Mouse (Mus musculus): ENCODE measurements at regions not wholly inside any gene's neighbourhood (a gene's known extent, or its start where the extent isn't known, plus 50 kb on each side); places are given as distances from the start of the nearest gene placed in this dataset.
"Not testable (repeated sequence)": the region's sequence is repeated elsewhere in the genome, so short reads cannot be mapped to it uniquely, and the experiment has no call there.

DNA sequence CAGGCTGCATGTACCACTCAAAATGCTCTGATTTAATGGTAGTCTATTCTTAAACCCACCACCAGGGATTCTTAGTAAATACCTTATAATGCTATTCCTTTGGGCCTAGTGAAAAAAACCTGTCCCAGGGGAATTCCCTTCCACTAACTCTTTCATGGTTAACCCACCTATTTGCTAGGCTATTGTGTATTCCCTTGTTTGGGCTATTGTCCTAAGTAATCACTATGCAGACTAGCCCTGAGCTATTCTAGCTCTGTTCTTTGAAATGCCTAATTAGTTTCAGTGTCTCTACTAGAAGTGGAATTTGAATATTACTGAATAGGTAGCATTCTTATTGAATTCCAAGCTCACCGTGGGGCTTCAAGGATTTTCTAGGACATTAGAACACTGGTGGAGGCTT, 620.6 kb upstream of the Pom121l12 start:
- Histone ChIP-seq H3K4me3 (ENCODE audit: low read depth, low read length) (no peak overlapping the region), H3K9ac (ENCODE audit: low read length) (no peak overlapping the region), H3K4me1 (replicated peaks; ENCODE audit: control insufficient read depth, insufficient read depth, low read length) (no peaks in the 10 kb centered on the region), H3K4me2 (ENCODE audit: low read depth, low read length, severe bottlenecking) (no peak overlapping the region), H3K9me3 (ENCODE audit: control insufficient read depth, low read length) (no peaks in the 10 kb centered on the region), H3K36me3 (ENCODE audit: control insufficient read depth, insufficient read depth, low read length) (no peaks in the 10 kb centered on the region), H3K27me3 (ENCODE audit: control insufficient read depth, insufficient read depth, low read length) (no peaks in the 10 kb centered on the region), H3K27ac (ENCODE audit: low read depth, low read length) (no peak overlapping the region)
- WGBS, result 44% methylated on average over 1 of the region's 1 CpGs
- DNase-seq (ENCODE audit: low spot score) (no peak), ATAC-seq (replicated peaks; ENCODE audit: low FRiP score) (no peak)

- no peak for ATAC-seq (replicated peaks; ENCODE audit: low FRiP score)
- 79% methylated on average over 3 of the region's 3 CpGs for WGBS
Observed at GRCm38 (mm10) chr11:14016637-14017036, 582.4 kb upstream of the Pom121l12 start.

GRCm38 (mm10) chr11:14031412-14032122, 567.5 kb upstream of the Pom121l12 start:
- Histone ChIP-seq H3K9me3 (ENCODE audit: control insufficient read depth, low read length) (no peaks in the 10 kb centered on the region), H3K4me1 (replicated peaks; ENCODE audit: control insufficient read depth, insufficient read depth, low read length) (no peaks in the 10 kb centered on the region), H3K4me2 (ENCODE audit: low read depth, low read length, severe bottlenecking) (no peak overlapping the region), H3K4me3 (ENCODE audit: low read depth, low read length) (no peak overlapping the region), H3K27ac (ENCODE audit: low read depth, low read length) (no peak overlapping the region), H3K9ac (ENCODE audit: low read length) (no peak overlapping the region), H3K36me3 (ENCODE audit: control insufficient read depth, insufficient read depth, low read length) (no peaks in the 10 kb centered on the region), H3K27me3 (ENCODE audit: control insufficient read depth, insufficient read depth, low read length) (no peaks in the 10 kb centered on the region)
- ATAC-seq (replicated peaks; ENCODE audit: low FRiP score), result no peak
- DNase-seq (ENCODE audit: low spot score), result no peak

More at GRCm38 (mm10) chr11:14016637-14017036, 582.4 kb upstream of the Pom121l12 start:
- Histone ChIP-seq H3K9ac (ENCODE audit: low read length) (no peak overlapping the region), H3K4me3 (ENCODE audit: low read depth, low read length) (no peak overlapping the region), H3K4me2 (ENCODE audit: low read depth, low read length, severe bottlenecking) (no peak overlapping the region), H3K4me1 (replicated peaks; ENCODE audit: control insufficient read depth, insufficient read depth, low read length) (no peaks in the 10 kb centered on the region), H3K9me3 (ENCODE audit: control insufficient read depth, low read length) (no peaks in the 10 kb centered on the region), H3K36me3 (ENCODE audit: control insufficient read depth, insufficient read depth, low read length) (no peaks in the 10 kb centered on the region), H3K27ac (ENCODE audit: low read depth, low read length) (no peak overlapping the region), H3K27me3 (ENCODE audit: control insufficient read depth, insufficient read depth, low read length) (no peaks in the 10 kb centered on the region)
- DNase-seq (ENCODE audit: low spot score), result no peak

- not testable (repeated sequence) for H3K4me2 ChIP-seq (ENCODE audit: low read depth, low read length, severe bottlenecking); H3K9me3 ChIP-seq (ENCODE audit: control insufficient read depth, low read length); ATAC-seq (replicated peaks; ENCODE audit: low FRiP score); H3K9ac ChIP-seq (ENCODE audit: low read length); DNase-seq (ENCODE audit: low spot score); H3K4me3 ChIP-seq (ENCODE audit: low read depth, low read length); H3K4me1 ChIP-seq (replicated peaks; ENCODE audit: control insufficient read depth, insufficient read depth, low read length); H3K27me3 ChIP-seq (ENCODE audit: control insufficient read depth, insufficient read depth, low read length); H3K36me3 ChIP-seq (ENCODE audit: control insufficient read depth, insufficient read depth, low read length); H3K27ac ChIP-seq (ENCODE audit: low read depth, low read length)
- 91% methylated on average over 6 of the region's 6 CpGs for WGBS
Observed at GRCm38 (mm10) chr11:14032498-14032897, 566.6 kb upstream of the Pom121l12 start.

- H3K27ac ChIP-seq (ENCODE audit: low read depth, low read length), result no peak overlapping the region
- WGBS, result 54% methylated on average over 3 of the region's 3 CpGs
- H3K27me3 ChIP-seq (ENCODE audit: control insufficient read depth, insufficient read depth, low read length), result no peaks in the 10 kb centered on the region
- no peaks in the 10 kb centered on the region for H3K9me3 ChIP-seq (ENCODE audit: control insufficient read depth, low read length)
- ATAC-seq (replicated peaks; ENCODE audit: low FRiP score) (peak; percentile 87), DNase-seq (ENCODE audit: low spot score) (no peak)
- H3K36me3 ChIP-seq (ENCODE audit: control insufficient read depth, insufficient read depth, low read length), result no peaks in the 10 kb centered on the region
- H3K4me1 ChIP-seq (replicated peaks; ENCODE audit: control insufficient read depth, insufficient read depth, low read length), result no peaks in the 10 kb centered on the region
- H3K4me3 ChIP-seq (ENCODE audit: low read depth, low read length), result no peak overlapping the region
- no peak overlapping the region for H3K9ac ChIP-seq (ENCODE audit: low read length)
- H3K4me2 ChIP-seq (ENCODE audit: low read depth, low read length, severe bottlenecking), result no peak overlapping the region
Observed at GRCm38 (mm10) chr11:14059118-14059517, 540.0 kb upstream of the Pom121l12 start.

- no peak for DNase-seq (ENCODE audit: low spot score)
- no peaks in the 10 kb centered on the region for H3K27me3 ChIP-seq (ENCODE audit: control insufficient read depth, insufficient read depth, low read length)
- H3K27ac ChIP-seq (ENCODE audit: low read depth, low read length), result no peak overlapping the region
- no peaks in the 10 kb centered on the region for H3K36me3 ChIP-seq (ENCODE audit: control insufficient read depth, insufficient read depth, low read length)
- H3K9me3 ChIP-seq (ENCODE audit: control insufficient read depth, low read length), result no peaks in the 10 kb centered on the region
- ATAC-seq (replicated peaks; ENCODE audit: low FRiP score), result peak; percentile 82
- no peak overlapping the region for H3K4me3 ChIP-seq (ENCODE audit: low read depth, low read length)
- no peaks in the 10 kb centered on the region for H3K4me1 ChIP-seq (replicated peaks; ENCODE audit: control insufficient read depth, insufficient read depth, low read length)
- H3K9ac ChIP-seq (ENCODE audit: low read length), result no peak overlapping the region
- H3K4me2 ChIP-seq (ENCODE audit: low read depth, low read length, severe bottlenecking), result no peak overlapping the region
Observed at GRCm38 (mm10) chr11:14072104-14072503, 527.0 kb upstream of the Pom121l12 start.

GRCm38 (mm10) chr11:14072570-14072969, 526.5 kb upstream of the Pom121l12 start:
- WGBS, result 71% methylated on average over 5 of the region's 5 CpGs
- H3K4me1 ChIP-seq (replicated peaks; ENCODE audit: control insufficient read depth, insufficient read depth, low read length), result no peaks in the 10 kb centered on the region
- ATAC-seq (replicated peaks; ENCODE audit: low FRiP score), result no peak
- H3K4me3 ChIP-seq (ENCODE audit: low read depth, low read length), result no peak overlapping the region
- no peaks in the 10 kb centered on the region for H3K36me3 ChIP-seq (ENCODE audit: control insufficient read depth, insufficient read depth, low read length)
- H3K4me2 ChIP-seq (ENCODE audit: low read depth, low read length, severe bottlenecking), result no peak overlapping the region
- no peak for DNase-seq (ENCODE audit: low spot score)
- no peak overlapping the region for H3K9ac ChIP-seq (ENCODE audit: low read length)
- H3K27ac ChIP-seq (ENCODE audit: low read depth, low read length), result no peak overlapping the region
- no peaks in the 10 kb centered on the region for H3K9me3 ChIP-seq (ENCODE audit: control insufficient read depth, low read length)
- H3K27me3 ChIP-seq (ENCODE audit: control insufficient read depth, insufficient read depth, low read length), result no peaks in the 10 kb centered on the region
